Mouse (Mus musculus): ENCODE results near the gene Gtf2i.
A peak's percentile ranks its signal among the peaks of the same experiment; 100 is the strongest.

Gene Gtf2i

DNA sequence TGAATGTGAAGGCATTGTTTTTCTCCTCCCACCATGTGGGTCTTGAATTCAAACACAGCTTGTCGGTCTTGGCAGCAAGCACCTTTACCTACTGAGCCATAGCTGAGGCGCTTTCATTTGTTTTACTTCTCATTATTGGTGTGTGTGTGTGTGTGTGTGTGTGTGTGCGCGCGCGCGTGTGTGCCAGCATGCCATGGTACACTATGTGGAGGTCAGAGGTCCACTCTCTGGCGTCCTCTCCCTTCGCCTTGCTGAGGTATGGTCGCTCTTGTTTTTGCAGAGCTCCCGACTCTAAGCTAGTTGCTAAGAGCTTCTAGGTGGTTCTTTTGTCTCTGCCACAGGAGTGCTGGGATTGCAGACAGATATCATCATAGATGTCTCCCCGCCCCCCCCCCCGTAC is 7.8 kb upstream of the Gtf2i start:
- no peak for DNase-seq (ENCODE audit: low spot score)

DNA sequence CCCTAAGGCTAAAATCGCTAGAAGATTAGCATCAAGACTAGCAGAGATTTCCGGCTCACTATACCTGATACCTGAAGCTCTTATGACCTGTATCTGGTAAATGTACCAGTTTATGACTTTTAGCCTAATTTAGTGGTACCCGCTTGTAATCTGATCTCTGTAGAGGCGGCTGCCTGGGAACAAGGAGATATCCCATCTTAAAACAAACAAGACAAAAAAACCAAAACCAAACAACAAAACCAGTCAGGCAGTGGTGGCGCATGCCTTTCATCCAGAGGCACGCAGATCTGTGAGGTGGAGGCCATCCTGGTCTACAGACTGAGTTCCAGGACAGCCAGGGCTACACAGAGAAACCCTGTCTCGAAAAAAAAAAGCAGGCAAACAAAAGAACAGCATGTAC is 7.1 kb upstream of the Gtf2i start:
- no peak for DNase-seq (ENCODE audit: low spot score)

DNA sequence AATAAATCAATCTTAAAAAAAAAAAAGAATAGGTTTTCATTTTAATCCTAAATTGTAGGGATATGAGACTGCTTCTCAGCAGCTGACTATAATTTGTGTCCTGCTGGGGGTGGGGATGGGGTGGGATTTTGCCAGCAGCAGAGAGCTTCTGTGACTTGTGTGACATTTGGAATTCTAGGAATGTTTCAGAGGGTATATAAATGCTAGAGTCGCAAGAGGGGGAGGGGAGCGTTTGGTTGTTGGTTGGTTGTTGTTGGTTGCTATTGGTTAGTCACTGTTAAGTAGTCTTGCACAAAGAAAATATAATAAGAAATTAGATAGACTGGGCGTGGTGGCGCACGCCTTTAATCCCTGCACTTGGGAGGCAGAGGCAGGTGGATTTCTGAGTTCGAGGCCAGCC is 4.3 kb upstream of the Gtf2i start:
- no peak for DNase-seq (ENCODE audit: low spot score)

DNA sequence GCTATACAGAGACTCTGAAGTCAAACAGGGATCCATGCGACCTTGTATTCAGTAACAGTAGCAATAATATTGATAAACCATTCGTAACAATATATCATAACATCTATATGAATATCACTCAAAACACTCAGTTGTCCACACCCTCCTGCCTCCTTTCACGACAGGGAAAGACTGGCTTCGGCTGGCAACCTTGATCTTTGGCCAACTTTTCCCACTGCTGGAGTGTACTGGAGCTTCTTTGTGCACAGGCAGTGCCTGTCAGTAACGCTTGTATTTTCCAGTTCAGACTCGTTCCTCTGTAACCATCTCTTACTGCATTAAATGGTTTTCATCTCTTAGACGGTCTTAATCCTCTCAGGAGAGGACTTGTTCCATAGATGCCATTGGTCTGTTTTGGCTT is 2.2 kb upstream of the Gtf2i start:
- DNase-seq (ENCODE audit: low spot score), result no peak

DNA sequence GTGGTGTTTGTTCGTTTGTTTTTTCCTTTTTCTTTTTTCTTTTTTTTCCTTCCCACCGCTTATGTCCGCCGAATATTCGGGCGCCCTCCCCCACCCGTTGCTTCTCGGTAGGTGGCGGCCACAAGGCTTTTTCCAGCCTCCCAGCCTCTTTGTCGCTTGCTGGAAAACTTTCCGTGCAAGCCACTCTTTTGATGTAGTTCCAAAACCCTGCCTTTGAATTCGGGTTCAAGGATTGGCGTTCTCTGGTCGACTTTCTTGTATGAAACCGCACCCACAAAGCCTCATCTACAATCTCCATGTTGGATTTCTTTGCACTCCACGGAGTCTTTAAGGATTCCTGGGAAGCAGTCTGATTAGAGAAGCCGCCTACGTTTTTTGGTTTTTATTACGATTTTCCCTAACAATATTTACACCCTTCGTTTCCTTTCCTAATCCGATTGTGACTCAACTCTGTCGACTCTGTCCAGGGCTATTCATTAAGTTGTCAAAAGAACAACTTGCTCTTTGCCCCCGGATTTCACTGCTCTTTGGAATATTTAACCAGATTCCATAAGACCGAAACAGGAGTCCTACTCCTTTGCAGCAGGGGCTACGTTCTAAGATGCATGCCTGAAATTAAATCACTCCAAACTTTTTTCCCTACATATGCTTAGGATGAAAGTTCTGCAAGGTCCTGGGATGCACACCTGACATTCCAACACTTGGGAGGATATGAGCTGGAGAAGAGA is 1.2 kb upstream of the Gtf2i start:
- no peak for DNase-seq (ENCODE audit: low spot score)

DNA sequence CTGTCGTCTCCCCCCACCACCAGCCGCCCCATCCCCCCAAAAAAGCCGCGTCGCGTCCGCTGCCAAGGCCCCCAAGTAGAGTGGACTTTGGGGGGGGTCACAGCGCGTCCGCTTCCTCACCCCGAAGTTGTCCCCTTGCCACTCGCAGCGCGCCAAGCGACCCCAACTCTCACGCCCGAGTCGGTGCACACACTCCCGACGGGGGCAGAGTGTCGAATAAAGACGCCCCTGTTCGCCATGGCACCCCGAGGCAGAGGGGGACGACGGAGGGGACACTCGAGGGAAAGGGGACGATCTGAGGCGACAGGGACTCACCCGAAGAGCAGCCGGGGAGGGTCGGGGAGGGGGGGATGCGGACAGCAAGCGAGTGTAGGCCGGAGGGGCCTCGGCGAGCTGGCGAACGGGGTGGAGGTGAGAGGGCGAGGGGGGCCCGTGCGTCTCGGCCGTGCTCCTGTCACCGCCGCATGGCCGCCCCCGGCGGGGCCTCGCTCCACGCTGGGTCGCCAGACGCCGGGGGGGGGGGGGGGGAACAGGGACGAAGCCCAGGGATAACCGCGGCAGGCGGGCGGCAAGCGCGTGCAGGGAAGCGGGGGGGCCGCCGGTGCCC is 389 bp downstream of the Gtf2i start:
- DNase-seq (ENCODE audit: low spot score), result peak; percentile 36

DNA sequence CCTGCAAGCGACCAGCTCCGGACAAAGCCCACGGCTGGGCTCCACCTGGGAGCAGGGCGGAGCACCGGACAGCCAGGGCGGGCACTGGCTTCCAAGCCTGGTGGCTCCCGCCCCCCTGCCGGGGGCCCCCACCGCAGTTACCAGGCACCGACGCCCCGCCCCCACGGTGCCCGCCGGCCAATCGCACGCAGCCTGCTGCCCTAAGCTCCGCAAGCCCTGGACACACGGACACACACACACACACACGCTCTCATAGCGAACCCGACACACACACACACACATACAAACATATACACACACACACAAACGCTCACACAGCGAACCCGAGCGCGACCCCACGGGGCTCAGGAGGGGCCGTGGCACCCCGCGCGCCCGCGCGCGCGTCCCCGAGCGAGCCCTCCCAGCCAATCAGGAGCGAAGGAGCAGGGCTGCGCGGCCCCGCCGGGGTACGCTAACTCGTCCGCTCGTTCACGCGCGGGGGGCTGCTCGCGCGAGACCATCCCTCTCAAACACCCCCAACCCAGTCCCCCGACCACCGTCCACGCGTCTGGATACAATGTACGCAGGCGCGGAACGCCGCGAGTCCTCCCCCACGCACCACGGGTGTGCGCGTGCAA is 1.0 kb downstream of the Gtf2i start:
- peak; percentile 84 for DNase-seq (ENCODE audit: low spot score)

DNA sequence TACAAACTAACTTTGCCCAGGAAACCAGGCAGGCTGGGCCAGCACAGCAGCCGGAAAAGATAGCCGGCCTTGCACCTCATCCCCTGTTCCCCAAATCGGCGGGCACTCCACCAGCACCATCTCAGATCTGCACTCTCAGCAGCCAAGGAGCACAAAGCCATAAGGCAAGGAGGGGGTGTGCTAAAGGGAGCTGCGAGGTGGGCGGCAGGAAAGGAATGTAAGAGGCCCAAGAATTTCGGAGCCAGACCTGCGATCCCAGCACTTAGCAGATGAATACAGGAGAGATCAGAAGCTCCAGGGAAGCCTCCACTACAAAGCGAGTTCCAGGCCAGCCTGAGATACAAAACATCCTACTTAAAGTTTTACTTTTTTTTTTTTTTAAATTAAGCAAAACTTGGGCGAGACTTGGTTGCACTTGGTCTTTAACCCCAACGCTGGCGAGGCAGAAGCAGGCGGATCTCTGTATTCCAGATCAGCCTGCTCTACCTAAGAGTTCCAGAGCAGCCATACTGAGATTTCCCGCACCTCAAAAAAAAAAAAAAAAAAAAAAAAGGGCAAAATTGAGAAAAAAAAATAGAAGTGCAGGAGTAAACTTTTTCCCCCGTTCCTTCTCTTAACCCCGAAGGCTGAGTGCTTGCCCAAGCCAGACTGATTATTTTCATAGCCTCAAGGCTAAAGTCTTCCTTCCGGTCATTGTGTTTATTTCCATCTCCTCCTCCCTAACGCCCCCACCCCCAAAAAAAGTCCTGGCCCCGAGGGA is 1.7 kb downstream of the Gtf2i start:
- DNase-seq (ENCODE audit: low spot score), result no peak

DNA sequence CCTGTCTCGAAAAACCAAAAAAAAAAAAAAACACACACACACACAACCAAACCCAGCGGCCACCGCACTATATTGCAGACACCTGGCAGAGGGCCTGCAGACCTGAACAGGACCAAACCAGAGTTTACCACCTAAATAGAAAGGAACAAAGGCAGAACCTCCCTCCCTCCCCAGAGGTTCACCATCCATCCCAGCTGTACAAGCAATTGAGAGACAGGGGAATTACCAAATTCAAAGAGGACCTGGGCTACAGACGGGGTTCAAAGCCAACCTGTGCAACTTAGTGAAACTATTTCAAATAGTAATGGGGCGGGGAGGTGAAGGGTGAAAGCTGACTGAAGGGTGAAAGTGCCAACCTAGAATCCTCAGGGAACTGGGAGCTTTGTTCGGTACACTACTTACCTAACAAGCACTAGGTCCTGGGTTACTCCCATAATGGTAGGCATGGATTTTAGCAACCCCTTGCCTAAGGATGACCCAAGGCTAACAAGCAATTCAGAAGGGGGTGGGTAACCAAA is 2.6 kb downstream of the Gtf2i start:
- DNase-seq (ENCODE audit: low spot score), result no peak

DNA sequence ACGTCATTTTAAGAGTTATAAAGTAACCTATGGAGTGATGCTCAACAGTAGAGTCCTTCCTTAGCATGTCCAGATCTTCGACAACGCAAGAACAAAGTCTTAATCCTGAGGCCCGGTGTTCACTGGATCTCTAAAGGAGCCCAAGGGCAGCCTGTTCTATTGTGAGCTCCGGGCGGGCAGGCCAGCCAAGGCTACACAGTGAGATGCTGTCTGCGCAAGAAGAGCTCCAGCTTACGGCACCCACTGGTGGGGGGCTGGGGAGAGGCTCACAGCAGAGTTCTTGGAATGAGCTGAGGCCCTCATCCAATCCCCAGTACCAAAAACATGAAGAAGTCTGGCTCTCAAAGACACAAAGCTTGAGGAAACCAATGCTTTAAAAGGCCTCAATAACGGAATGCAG is 4.4 kb downstream of the Gtf2i start:
- no peak for DNase-seq (ENCODE audit: low spot score)

DNA sequence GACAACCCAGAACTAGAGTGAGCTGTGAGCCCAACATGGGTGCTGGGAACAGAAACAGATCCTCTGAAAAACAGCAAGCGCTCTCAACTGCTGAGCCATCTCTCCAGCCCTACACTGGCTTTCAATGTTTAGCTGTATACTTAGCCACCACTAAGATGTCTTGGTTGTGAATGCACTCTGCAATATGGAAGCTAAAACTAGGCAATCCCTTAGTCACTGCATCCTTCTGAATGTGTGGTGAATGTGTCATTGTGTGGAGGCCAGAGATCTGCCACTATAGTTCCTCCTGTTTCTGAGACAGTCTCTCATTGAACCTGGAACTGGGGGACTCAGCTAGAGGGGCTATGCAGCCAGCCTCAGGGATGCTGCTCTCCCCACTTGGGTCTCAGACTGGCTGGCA is 5.2 kb downstream of the Gtf2i start:
- DNase-seq (ENCODE audit: low spot score), result no peak

DNA sequence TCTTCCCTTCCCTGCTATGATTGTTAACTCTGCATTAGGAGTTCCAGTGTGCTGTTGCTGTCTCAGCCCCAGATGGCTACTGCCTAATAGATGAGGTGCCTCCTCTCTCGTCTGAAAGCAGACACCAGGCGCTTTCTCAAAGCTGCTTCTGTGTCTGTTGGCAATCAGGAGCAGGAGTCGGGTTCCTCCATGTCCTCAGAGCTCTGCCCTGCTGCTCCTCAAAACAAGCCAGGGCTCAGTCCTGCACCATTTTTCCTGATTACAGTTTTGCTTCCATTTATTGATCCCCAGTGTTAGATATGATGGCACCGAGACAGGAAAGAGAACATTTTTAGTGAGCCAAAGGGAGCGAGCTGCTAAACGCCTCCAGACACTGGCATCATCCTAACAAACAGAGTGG is 9.9 kb downstream of the Gtf2i start:
- no peak for DNase-seq (ENCODE audit: low spot score)

DNA sequence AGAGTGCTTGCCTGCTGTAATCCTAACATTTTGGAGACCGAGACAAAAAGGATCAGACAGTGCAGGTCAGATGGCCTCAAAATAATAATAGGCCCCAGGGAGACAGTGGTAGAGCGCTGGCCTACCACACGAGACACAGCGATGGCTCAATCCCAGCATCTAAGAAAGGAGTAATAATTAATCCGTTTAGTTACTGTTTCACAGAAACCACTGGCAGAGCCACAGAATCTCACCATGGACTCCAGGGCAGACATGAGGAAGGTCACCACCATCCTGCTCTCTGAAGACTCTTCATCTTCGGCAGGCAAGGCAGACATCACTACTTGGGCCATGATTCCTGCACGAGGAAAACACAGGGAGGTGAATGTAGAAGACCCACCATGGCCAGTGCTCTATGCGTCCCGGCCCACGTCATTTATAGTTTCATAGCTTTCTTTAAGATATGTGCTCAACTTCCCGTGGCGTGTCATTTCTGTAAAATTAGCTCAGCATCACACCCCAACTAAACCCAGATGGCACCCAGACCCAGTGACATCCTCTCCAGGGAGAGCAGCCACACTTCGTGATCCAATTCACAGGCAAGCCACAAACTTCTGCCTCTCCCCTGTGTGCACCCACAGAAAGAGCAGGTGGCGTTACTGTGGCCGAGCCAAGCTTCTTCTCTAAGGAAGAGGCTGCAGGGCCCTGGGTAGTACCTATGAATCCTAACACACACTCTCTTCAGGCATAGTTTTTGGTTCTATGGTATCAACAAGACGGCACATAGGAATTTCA is 19.1 kb downstream of the Gtf2i start:
- DNase-seq (ENCODE audit: low spot score), result no peak

DNA sequence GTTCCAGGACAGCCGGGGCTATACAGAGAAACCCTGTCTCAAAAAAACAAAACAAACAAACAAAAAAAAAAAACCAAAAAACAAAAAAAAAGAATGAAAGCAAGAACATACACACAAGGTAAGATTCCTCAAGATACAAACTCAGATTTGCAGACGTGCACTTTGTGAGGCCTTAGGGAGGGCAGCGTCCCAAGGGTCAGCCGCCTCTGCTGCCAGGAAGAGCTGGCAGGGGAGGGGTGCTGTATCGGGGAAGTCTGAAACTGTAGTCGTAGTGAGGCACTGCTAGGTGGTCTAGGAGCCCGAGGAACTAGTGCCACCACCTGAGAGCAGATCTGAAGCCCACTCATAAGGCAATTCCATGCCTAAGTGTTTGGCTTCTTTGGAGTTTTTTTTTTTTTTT is 20.0 kb downstream of the Gtf2i start:
- DNase-seq (ENCODE audit: low spot score), result no peak

DNA sequence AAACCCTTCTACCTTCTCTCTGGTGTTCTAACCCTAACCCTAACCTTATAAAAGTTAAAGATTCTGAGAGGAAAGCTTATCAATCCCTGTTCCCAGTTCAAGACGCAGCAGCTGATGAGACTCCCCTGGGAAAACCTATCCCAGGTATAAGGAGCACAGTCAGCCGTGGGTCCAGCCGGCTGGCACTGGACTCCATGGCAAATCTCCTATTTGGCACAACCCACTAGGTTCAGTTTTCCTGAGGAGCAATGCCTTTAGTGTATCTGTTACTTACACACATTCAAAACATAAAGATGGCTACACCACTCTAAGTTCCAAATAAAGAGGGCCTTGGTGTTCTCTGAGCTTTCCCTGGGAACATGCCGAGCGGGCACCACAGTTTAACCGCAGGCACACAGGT is 23.5 kb downstream of the Gtf2i start:
- DNase-seq (ENCODE audit: low spot score), result no peak

DNA sequence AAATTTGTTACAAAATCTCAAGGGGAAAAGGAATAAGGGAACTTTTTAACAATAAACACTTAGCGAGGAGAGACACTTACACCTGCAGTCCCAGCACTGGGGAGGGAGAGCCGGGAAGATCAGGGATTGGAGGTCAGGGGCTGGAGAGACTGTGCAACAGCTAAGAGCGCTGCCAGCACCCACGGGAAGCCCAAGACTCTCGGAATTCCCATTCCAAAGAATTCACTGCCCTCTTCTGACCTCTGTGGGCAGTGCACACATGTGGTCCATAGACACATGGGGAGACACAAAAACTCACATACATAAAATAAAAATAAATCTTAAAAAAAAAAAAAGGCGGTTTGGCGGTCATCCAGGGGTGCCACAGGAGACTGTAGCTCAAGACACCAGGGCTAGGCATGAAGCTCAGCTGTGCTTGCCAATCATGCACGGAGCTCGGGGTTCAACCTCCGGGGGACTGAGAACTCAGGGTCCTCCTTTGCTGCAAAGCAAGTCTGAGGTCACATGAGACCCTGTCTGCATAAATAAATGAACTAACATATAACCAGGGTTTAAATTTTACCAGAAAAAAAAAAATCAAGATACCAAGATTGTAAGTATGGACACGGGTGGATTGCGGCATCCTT is 24.5 kb downstream of the Gtf2i start:
- DNase-seq (ENCODE audit: low spot score), result no peak

DNA sequence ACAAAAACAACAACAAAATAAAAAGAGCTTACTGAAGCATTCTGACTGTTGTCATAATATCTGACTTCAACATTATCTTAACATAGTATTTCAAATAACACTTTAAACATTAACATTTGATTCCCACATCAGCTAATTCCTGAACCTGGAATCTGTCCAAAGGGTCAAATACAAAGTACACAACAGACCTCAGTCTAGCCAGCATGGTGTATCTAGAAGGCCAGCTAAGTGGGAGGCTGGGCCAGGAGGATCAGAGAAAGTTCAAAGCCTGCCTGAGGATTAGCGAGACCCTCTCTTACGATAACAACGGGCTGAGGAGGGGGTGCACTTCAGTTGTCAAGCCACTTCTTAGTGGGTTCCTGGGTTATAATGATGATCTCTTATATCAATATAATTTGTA is 26.5 kb downstream of the Gtf2i start:
- DNase-seq (ENCODE audit: low spot score), result no peak

DNA sequence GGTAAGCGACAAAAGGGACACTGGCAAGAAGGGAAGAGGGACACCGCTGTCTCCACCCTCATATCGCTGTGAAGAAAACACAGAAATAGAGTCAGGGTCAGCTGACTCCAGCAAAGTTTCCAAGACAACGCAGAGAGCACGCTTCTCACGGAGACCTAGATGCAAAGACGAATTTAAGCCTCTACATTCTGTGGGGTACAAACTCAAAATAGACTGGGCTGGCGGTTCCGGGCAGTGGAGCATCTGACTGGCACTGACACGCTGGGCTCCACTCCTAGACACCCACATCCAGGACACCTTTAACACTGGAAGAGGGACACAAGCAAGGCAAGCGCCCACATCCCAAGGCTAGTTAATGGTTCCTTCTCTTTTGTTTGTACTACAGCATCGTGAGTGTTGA is 29.6 kb downstream of the Gtf2i start:
- no peak for DNase-seq (ENCODE audit: low spot score)

DNA sequence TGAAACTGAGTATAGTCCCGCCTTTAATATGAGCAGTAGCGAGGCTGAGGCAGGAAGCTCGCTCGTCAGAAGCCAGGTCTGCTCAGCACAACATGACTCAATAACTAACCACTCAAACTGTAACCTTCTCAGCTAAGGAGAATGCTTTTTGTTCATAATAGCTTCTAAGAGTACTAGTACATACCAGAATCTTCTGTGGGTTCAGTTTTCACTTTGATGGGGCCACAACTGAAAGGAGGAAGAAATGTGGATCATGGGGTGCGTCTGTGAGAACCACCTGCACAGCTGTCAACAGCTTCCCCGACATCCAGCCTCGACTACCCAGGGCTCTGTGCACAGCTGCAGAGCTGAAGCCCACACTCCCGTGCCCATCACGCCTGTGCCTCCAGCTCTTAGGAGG is 32.0 kb downstream of the Gtf2i start:
- DNase-seq (ENCODE audit: low spot score), result no peak

DNA sequence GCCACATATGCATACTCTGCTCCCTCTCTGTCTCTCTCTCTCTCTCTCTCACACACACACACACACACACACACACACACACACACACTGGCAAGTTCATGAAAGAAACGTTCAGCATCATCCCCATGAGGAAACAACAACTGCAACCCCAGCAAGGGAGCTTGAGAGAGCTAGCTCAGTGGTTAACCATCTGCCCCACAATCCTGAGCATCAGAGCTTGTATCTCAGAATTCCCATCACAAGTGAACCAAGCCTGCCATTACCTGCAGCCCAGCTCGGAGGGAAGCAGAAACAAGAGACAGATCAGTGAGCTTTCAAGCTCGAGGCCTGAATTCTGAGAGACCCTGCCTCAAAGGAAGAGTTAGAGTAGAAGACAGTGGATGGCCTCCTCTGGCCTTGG is 32.5 kb downstream of the Gtf2i start:
- no peak for DNase-seq (ENCODE audit: low spot score)

DNA sequence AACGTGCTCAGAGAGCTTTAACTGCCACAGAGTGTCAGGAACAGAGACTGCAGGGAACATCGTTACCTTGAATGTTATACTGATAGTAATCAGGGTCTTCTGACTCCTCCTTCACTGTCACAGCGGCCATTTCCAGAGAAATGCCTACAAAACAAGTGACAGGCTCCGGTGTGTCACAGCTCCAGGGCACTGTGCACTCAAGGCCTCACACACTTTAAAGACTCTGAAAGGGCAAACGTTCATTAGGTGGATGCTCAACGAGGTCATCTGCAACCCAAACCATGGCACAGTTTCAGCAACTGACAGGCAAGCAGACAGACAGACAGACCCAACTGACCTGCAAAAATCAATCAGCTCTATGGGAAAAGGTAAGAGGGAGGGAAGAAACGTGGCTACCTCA is 35.2 kb downstream of the Gtf2i start:
- no peak for DNase-seq (ENCODE audit: low spot score)

DNA sequence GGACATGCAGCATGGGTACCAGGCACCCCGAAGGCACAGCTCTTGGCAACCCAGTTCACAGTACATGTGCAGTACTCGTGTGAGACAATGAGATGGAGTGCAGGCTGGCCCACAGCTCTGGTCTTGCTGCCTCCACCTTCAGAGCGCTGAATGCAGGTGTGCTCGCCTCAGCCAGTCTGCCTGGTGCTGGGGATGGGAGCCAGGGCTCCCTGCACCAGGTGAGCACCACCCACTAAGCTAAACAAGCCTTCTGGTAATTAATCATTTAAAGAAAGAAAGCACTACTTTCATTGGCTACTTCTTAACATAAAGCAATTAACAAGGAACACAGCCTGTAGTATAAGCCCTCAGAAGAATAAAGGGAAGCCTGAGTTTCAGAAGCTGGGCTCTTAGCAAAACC is 37.5 kb downstream of the Gtf2i start:
- no peak for DNase-seq (ENCODE audit: low spot score)

Data from spleen, adult 12 weeks (tissue).